Mouse (Mus musculus): ENCODE results near the gene H1foo.

Gene H1foo

GRCm38 (mm10) chr6:115927292-115928242 is 17.2 kb upstream of the H1foo start:
- DNase-seq (ENCODE audit: low read depth, low spot score): no peak

GRCm38 (mm10) chr6:115930018-115930417 is 14.7 kb upstream of the H1foo start:
- no peak for DNase-seq (ENCODE audit: low read depth, low spot score)

DNA sequence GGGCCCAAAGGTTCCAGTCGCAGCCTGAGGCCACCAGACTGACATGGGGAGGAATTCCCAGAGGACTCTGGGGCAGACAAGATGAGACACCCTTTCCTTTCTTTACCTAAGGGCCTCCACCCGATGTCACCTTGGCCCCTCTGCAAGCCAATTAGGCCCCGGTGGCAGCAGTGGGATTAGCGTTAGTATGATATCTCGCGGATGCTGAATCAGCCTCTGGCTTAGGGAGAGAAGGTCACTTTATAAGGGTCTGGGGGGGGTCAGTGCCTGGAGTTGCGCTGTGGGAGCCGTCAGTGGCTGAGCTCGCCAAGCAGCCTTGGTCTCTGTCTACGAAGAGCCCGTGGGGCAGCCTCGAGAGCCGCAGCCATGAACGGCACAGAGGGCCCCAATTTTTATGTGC is 13.1 kb upstream of the H1foo start, which contains the start of gene Rho:
Gene Rho, plus strand, starts transcription at position 110 of the 400 bp plus-strand sequence.
- DNase-seq (ENCODE audit: low read depth, low spot score): no peak

- no peak for DNase-seq (ENCODE audit: low read depth, low spot score)
Observed at GRCm38 (mm10) chr6:115932391-115932790, 12.3 kb upstream of the H1foo start.

DNA sequence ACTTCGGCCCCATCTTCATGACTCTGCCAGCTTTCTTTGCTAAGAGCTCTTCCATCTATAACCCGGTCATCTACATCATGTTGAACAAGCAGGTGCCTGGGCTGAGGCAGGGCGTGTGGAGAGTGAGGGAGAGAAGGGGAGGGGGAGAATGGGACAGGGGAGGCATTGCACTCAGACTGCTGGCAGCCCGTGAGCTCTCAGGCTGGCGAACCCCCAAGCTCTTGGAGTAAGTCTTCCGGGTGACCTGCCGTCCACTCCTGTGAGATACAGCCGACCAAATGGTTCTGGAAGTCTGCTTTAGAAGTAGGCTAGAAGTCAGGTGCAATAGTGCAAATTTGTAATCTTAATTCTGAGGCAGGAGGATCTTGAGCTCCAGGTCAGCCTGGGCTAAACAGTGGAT is 9.2 kb upstream of the H1foo start:
- no peak for DNase-seq (ENCODE audit: low read depth, low spot score)

GRCm38 (mm10) chr6:115938011-115938410 is 6.7 kb upstream of the H1foo start:
- no peak for DNase-seq (ENCODE audit: low read depth, low spot score)

- no peak for DNase-seq (ENCODE audit: low read depth, low spot score)
Observed at GRCm38 (mm10) chr6:115938798-115939197, 5.9 kb upstream of the H1foo start.

- DNase-seq (ENCODE audit: low read depth, low spot score): no peak
Observed at GRCm38 (mm10) chr6:115940603-115941002, 4.1 kb upstream of the H1foo start.

- DNase-seq (ENCODE audit: low read depth, low spot score): peak; percentile 27
Observed at GRCm38 (mm10) chr6:115941128-115941527, 3.6 kb upstream of the H1foo start.

DNA sequence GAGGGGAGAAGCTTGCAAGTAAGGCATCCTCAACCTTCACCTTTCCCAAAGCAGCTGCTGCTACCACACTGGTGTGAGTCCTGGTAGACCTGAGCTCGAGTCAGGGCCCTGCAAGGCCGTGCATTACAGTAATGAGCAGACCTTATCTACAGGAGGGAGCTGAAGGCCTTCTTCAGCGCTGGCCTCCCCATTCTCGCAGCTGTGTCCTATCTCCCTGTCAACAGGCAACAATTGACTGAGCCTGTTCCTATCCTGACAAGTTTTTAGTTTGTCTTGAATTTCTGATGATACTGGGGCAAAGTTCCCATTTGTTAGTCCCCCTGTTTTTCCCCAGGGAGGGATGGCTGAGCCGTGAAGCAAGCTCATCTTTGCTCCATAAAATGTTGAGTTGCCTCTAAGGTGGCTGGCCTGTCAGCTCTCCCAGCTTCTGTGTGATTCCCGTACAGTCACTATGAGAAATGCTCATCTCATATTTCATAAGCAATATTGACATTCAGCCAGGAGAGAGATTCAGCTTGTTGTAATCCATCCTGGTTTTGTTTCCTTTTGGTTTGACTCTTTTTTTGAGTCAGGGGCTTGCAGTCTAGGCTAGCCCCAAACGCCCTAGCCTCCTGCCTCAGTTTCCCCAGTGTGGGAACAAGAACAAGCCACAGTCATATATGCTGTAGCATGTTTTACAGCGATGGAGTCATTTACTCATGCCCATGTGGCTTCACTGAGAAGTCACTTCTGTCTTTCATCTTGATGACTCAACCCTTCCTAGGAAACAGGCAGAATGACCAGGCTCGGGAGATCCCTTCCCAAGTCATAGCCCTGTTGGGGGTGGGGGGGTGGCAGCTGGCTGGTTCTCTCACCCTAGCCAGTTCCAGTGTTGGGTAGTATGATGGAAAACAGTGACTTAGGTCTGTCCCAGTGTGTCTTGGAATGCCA is 975 bp upstream of the H1foo start:
- DNase-seq (ENCODE audit: low read depth, low spot score): no peak

- no peak for DNase-seq (ENCODE audit: low read depth, low spot score)
Observed at GRCm38 (mm10) chr6:115945633-115946032, 895 bp downstream of the H1foo start.

- DNase-seq (ENCODE audit: low read depth, low spot score): no peak
Observed at GRCm38 (mm10) chr6:115946389-115946788, 1.7 kb downstream of the H1foo start.

DNA sequence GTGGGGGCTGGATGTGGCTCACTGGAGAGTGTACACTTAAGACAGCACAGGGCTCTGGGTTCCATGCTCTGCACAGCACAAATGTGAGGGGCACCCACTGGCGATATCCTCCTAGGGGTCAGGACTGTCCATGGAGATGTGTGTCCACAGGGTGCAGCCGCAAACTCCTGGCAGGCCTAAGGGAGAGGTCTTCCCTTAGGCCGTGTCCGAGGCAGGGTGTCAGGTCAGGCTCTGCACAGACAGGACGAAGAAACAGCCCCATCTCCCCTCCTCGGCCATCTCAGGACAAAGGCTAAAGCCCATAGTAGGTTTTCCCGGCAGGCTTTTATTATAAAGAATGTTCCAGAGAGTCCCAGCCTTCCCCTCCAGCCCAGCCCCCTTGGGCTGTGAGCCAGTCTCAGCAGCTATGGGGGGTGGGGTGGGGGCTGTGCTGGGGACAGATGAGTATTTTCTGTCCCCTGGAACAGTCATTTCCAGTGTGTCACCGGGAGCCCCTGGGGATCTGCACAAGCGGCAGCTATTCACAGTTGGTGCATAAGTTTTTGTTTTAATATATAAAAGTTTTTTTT is 9.9 kb downstream of the H1foo start:
- DNase-seq (ENCODE audit: low read depth, low spot score): no peak

DNA sequence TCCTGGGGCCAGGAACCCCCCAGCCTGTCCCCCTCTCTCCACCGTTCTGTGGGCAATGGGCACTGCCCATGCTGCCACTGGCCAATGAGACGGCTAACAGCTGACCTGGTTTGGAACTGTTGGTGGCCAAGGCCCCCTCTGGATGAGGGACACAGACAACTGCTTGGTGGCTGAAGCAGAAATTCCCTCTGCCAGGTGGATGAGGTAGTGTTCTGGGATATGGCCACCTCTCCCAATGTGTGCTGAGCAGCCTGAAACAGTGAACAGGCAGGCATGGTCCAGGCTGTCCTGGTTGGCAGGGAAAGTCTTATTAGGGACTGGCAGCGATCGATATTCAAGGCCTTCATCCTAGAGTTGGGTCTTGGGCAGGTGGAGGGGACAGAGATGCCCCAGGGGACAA is 10.4 kb downstream of the H1foo start:
- DNase-seq (ENCODE audit: low read depth, low spot score): no peak

GRCm38 (mm10) chr6:115955664-115956063 is 10.9 kb downstream of the H1foo start:
- DNase-seq (ENCODE audit: low read depth, low spot score): no peak

- DNase-seq (ENCODE audit: low read depth, low spot score): no peak
Observed at GRCm38 (mm10) chr6:115956418-115956921, 11.7 kb downstream of the H1foo start.

DNA sequence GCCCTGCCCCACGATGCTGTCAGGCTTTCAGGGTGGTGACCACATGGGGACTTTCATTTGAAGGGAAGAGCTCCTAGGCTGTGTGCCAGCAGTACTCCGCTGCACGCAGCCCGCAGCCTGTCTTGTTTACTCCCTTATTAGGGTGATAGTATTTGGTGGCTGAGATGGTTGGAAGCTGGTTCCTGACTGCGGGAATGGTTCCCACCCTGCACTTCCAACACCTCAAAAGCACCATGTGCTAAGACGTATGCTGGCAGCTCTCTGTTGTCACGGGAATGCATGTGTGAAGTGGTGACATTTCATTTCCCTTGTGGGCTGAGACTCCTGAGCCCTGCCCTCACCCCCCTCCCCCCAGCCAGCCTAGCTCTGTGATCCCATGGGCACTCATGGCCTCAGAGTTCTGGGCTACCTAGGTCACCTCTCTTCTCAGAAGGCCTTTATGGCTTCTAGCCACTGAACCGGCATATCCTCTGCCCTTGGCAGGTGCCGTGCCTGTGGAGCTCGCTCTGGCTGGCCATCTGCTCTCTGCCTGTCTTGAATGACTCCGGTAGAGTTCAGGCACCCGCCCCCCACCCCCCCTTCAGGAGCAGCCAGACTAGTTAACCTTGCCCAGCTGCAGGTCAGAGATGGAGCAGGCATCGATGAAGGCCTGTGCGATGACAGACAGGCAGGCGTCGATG is 12.3 kb downstream of the H1foo start:
- DNase-seq (ENCODE audit: low read depth, low spot score): no peak

GRCm38 (mm10) chr6:115957681-115958080 is 12.9 kb downstream of the H1foo start:
- DNase-seq (ENCODE audit: low read depth, low spot score): no peak

DNA sequence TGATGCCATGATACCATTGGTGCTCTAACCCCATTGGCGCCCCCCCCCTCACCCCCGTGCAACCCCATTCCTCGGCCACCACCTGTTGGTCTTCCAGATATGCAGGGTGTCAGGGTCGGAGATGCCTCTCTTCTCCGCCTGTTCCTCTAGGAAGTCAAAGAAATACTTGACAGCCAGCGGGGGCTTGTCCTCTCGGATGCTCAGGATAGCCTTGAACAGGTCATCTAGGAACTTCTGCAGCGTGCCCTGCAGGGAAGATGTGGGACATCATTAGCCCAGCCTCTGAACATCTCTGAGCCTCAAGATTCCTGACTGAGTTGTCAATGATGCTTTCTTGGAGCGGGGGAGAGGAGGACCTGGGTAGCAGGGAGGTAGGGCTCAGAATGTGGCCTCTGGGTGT is 13.7 kb downstream of the H1foo start:
- no peak for DNase-seq (ENCODE audit: low read depth, low spot score)

- no peak for DNase-seq (ENCODE audit: low read depth, low spot score)
Observed at GRCm38 (mm10) chr6:115959151-115959691, 14.5 kb downstream of the H1foo start.

DNA sequence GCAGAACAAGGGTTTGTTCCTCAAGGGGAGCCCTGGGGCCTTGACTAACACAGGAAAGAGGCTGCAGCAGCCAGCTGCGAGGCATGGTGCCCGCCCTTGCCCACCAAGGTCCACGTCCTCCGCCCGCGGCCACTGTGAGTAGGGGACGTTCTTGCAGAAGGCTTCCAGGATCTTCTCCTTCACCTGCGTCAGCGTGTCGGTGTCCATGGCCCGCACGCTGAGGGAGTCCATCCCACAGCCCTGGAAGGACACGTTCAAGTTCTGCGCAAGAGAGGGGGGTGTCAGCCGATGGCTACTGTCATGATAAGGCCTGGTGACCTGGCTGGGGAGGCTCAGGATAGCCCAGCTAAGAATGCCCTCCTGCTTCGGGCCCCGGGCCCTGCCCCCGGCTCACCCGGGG is 15.6 kb downstream of the H1foo start:
- no peak for DNase-seq (ENCODE audit: low read depth, low spot score)
